Mouse (Mus musculus): ENCODE measurements around the gene Gm44511. TPM values are rescaled to one million over a fixed set of nuclear protein-coding genes. Genes with fewer than 3 reads are reported as not detected.

Gm44511 gene
- not detected in 2 replicates for polyA plus RNA-seq (2015; fragmentation: Nextera tagmentation; extraction: Ambion mirVana)

GRCm38 (mm10) chr6:128826132-128826531 is at the start of gene Gm44511, which contains the start of gene Klrb1b:
Gm44511 (minus strand) TSS chr6:128826315.
Klrb1b (minus strand) TSS chr6:128826331.

GRCm38 (mm10) chr6:128789115-128789514 is 37.0 kb downstream of the Gm44511 start, which contains the start of gene Klrb1c:
Klrb1c (minus strand) TSS chr6:128789215.

Other genes starting within 250 kb of the Gm44511 start
- not detected in 2 replicates for gene A2ml1, start 244.7 kb downstream of the Gm44511 start, polyA plus RNA-seq (2015; fragmentation: Nextera tagmentation; extraction: Ambion mirVana)
- not detected in 2 replicates for gene Klrb1a, start 202.8 kb downstream of the Gm44511 start, polyA plus RNA-seq (2015; fragmentation: Nextera tagmentation; extraction: Ambion mirVana)
- not detected in 2 replicates for gene Clec2h, start 163.9 kb downstream of the Gm44511 start, polyA plus RNA-seq (2015; fragmentation: Nextera tagmentation; extraction: Ambion mirVana)
- not detected in 2 replicates for gene Klrb1, start 103.3 kb downstream of the Gm44511 start, polyA plus RNA-seq (2015; fragmentation: Nextera tagmentation; extraction: Ambion mirVana)
- gene Klrb1c, start 37.1 kb downstream of the Gm44511 start, polyA plus RNA-seq (2015; fragmentation: Nextera tagmentation; extraction: Ambion mirVana): not detected in 2 replicates
- 0.08 TPM in 1 of 2 replicates, not detected in the other for gene Klrb1b, start within 50 bp of the Gm44511 start, polyA plus RNA-seq (2015; fragmentation: Nextera tagmentation; extraction: Ambion mirVana)
- gene Clec2i, start 61.3 kb upstream of the Gm44511 start, polyA plus RNA-seq (2015; fragmentation: Nextera tagmentation; extraction: Ambion mirVana): 0.11 and 0.16 TPM in 2 replicates
- gene BC035044, start 64.8 kb upstream of the Gm44511 start, polyA plus RNA-seq (2015; fragmentation: Nextera tagmentation; extraction: Ambion mirVana): 0.13 TPM in 2 replicates
- gene Clec2g, start 108.1 kb upstream of the Gm44511 start, polyA plus RNA-seq (2015; fragmentation: Nextera tagmentation; extraction: Ambion mirVana): 0.16 and 0.26 TPM in 2 replicates
- 0.18 TPM in 1 of 2 replicates, not detected in the other for gene Klrb1f, start 219.6 kb upstream of the Gm44511 start, polyA plus RNA-seq (2015; fragmentation: Nextera tagmentation; extraction: Ambion mirVana)